Mouse (Mus musculus) spleen, postnatal 10 days (tissue): ENCODE measurements at regions not wholly inside any gene's neighbourhood (a gene's known extent, or its start where the extent isn't known, plus 50 kb on each side); places are given as distances from the start of the nearest gene placed in this dataset.

Experiments
- DNase-seq, 2 experiments: peaks; one replicate each; pipeline ENCODE4 v3.0.0; 2021 to 2022; ENCODE audit warnings: low spot score in 2 of 2

GRCm38 (mm10) chr5:45033146-45033545, 233.7 kb upstream of the Ldb2 start:
- no peak for DNase-seq

DNA sequence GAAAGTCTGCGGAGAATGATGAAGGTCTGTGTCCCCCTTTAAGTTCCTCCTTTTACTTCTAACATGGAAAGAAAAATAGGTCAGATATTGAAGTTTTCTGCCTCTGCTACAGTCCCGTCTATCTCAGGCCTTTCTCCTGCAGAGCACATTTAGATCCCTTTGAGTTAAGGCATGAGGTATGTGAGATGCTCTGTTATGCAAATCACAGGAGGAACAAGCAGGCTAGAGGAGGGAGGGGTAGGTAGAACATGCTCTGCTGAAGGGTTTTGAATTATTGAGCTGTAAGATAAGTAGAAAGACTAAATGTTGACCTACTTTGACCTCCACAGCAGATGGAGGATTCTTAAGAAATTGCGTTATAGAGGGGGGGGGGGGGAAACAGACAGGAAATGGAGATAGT, 228.4 kb upstream of the Ldb2 start:
- DNase-seq: no peak

- no peak for DNase-seq
Measured at GRCm38 (mm10) chr5:45025383-45025782, 225.9 kb upstream of the Ldb2 start.

DNA sequence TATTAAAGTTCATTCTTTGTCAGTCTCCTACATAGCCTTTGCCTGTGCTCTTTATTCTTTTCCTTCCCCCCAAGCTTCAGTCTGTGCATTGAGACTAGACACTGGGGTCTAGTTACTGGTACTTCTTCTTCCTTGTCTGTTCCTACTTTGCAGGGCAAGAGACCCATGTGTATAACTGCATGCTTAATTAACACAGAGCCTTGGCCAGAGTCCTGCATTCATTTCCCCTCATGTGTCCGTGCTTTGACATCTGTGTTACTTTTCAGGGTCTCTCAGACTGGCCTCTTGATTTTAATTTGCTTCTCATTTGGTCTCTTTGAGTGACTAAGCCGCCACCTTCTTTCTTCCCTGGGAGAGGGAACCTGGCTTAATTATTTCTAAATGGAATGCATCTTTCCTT, 208.4 kb upstream of the Ldb2 start:
- DNase-seq: no peak

DNA sequence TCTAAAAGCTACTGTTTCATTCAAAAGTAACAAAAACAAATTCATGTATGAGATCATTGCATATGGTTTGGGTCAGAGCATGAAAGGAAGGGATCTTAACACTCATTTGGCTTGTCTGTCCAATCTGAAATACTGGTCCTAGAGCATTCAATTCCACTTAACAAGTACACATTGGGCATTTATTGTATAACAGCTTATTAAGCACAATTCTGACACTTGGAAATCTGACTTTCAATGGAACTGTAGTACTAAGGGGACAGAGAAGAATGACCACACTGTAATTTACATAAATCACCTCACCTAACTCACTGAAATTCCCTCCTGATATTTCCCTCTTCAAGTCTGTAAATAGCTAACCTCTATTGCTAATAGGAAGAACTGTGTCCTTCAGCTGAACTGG, 201.5 kb upstream of the Ldb2 start:
- DNase-seq: no peak

DNA sequence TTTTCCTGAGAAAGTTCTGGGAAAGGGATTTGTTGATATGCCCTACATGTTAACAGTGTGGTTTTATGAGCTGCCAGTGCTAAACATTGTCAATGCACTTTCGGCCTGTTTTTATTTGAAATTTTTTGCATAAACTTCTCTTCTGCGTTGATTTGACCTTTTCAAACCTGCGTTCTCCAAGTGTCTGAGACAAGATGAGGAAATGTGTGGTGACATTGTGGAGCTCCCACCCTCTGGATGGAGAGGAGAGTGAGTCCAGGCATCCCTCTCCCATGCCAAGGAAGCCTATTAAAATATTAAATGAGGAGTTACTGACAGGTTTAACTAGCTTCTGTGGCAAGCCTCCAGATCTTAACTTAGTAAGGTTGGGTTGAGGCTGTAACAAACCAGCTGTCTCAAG, 199.6 kb upstream of the Ldb2 start:
- no peak for DNase-seq

DNA sequence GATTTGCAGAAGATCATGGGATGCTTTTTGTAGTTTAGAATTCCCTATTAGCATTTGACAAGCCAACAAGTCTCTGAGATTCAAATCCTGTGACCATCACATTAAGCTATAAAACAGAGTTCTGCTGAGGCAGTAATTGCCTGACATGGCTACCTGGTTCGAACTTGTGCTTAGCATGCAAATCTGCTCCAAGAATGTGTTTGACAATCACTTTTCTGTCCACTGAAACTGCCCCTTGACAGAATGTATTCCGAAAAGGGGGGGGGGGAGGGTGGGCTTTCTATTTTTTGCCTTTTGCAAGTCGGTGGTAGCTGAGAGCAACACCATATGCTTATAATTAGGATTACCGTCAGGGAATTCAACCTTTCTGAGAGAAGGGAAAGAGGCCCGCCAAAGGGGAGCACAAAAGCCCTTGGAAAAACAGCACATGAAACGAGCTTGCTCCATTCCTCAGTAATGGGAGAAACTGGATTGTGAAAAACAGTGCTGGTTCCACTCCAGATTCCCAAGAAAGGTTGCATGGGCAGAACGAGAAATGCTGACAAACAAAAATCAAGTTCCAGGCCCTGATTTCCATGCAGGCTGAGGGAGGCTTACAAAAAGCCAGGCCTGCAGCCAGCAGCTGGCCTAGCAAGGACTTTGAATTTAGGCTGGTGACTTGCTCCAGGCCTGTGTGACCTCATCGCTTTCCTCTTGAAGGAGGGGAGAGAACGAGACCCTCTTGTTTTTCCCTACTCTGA, 176.1 kb upstream of the Ldb2 start:
- no peak for DNase-seq

DNA sequence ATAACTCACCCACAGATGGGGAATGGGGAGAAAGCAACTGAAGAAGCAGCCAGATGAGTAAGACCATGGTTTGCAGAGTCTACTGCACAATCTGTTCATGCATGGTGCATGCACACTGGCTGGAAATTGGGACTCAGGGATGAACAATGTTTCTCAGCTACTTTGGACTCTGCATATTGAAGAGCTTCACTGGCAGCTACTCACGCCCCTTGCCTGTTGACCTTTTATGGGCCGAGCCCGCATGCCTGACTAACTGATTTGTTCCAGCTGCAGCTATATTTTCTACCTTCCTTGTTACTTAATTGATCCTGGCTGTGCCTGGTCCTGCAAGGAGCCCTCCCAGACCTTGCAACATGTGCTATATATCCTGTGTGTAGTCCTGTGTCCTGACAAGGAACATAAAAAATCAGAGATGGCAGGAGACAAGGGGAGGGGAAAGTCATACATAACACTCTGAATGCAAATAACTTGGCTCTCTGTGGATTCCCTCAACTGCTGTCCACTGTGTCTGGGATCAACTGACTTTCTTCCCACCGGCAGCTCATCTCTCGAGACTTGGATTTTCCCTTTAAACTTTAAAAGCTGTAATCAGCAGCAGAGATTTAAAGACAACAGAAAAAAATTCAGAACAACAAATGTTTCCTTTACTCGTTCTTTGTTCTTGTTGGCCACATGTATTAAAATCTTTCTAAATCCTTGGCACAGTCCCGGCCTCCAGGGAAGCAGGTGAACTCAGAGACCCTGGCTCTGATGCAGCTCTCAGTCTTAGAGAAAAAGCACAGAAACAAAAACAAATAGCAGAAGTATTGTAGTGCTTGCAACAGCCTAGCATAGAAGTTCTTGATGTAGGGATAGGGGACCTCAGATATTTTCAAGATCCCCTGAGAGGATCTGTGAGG, 143.8 kb upstream of the Ldb2 start:
- no peak for DNase-seq

- DNase-seq: no peak
Measured at GRCm38 (mm10) chr5:44942575-44942974, 143.1 kb upstream of the Ldb2 start.

DNA sequence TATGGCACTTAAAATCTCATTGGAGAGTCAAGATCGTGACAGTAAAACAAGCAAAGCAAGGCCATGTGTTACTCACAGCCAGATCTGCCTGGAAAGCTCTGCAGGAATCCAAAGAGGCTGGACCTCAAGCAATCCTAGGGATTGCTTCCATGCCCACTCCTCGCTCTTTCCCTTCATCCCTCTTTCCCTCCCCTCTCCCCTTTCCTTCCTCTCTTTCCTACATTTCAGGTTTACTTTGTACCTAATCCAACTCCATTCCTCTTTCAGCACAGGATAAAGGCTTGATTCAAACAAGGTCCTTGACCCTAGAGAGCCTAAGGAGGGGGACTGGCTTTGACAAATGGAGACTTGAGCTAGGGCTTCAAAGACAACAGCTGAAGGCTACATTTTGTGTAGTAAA, 126.0 kb upstream of the Ldb2 start:
- DNase-seq: no peak

- DNase-seq: no peak
Measured at GRCm38 (mm10) chr5:44922129-44922775, 122.8 kb upstream of the Ldb2 start.

- no peak for DNase-seq
Measured at GRCm38 (mm10) chr5:44917816-44918213, 118.3 kb upstream of the Ldb2 start.

DNA sequence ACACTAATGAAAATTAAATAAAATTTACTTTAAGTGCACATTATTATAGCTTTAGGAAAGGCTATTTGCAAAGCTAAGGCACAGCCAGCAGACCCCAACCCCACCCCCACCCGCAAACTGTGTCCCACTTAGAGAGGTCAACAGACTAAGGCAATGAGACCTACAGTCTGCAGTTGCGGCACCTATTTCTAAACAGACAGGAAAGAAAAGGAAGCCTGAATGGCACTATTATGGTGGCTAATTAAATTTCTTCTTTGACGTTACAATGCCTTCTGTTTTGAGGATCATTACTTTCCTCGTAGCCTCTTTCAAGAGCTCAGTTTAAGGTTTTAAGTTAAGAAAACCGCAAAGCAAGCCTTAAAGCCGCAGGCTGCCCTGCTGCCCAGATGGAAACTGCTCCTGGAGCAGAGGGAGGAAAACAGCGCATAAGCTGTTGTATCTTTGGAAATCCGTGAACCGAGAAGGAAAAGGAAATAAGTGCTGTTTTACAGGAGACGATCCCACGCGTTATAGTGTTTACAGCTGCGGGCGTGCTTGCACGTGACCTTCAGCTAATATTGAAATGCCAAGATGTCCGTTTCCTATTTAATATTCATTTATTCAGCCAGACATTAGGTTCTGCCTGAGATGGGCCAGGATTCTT, 117.8 kb upstream of the Ldb2 start:
- no peak for DNase-seq

- no peak for DNase-seq
Measured at GRCm38 (mm10) chr5:44902541-44902940, 103.1 kb upstream of the Ldb2 start.

DNA sequence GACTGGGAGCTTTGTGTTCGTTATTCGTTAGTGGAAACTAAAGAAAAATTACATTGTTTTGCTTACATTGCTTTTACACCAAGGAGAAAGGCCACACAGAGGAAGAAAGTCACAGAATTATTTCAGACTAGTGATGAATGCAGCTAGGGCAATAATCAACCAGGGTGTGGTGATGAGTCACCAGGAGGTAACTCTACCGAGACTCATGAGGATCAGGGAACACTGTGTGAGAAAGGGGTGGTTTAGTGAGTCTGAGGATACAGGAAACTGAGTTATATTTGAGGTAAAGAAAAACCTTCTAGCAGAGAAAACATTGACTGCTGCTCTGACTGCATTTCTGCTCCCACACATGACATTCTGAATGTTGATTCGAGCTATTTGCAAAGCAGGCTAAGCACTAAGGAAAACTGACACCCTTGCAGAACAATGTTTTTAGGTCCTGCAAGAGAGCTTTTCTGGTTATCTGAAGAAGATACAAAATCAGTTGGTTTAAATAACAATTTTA, 87.1 kb upstream of the Ldb2 start:
- DNase-seq: no peak

DNA sequence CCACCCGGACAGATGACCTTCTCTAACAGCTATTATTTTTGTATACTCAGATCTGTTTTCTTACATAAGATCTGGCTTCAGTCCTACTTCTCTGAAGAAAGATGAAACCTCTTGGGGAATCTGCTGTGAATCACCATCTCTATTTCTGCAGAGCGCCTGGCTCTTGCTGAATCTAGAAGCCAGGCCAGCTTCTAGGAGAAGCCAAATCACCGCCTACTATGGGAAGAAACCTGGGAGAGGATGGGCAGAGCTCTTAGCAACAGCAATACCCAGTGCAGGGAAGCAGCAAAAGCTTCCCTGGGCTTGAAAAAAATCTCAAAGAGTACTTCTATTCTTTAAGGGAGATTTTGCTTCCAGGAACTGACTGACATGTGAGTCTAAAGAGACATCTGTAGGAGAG, 77.5 kb upstream of the Ldb2 start:
- no peak for DNase-seq

GRCm38 (mm10) chr5:44872243-44872642, 72.8 kb upstream of the Ldb2 start:
- no peak for DNase-seq

- no peak for DNase-seq
Measured at GRCm38 (mm10) chr5:44863887-44864286, 64.4 kb upstream of the Ldb2 start.

GRCm38 (mm10) chr5:44863349-44863748, 63.9 kb upstream of the Ldb2 start:
- no peak for DNase-seq

DNA sequence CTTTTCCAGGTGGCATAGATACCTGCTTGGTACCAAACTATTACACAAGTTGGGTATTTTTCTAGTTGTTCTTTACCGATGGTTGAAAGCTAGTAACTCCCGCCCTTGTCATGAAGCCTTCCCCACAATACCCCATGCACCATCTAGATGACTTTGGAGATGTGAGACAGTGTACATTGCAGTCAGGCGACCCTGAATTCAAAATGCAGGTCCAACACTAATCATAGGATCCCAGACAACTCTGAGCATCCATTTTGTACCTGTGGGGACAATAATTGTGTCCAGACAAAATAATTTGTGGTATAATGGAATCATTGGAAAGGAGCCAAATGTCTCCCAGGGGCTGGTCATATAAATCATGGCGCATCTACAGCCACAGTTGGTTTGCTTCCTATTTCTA, 54.7 kb upstream of the Ldb2 start:
- DNase-seq: no peak
